Mouse (Mus musculus) forebrain, embryonic 12.5 days (tissue): ENCODE data around the gene Comp. TPM values are rescaled to one million over a fixed set of nuclear protein-coding genes. Genes with fewer than 3 reads are reported as not detected.

Source experiments
- ATAC-seq: fragments of 200-750 bp; cut with Nextera tagmentation; 2 replicates; pipeline ENCODE4 v1.8.0; 2017; ENCODE audit warnings: moderate TSS enrichment; ENCODE audit not compliant: low FRiP score
- H3K27ac ChIP-seq: fragments of 300-500 bp; sonication (generic); 2 replicates; pipeline ENCODE4 v1.5.1; 2016; ENCODE audit warnings: mild to moderate bottlenecking
- H3K27me3 ChIP-seq: fragments of 300-500 bp; sonication (generic); 2 replicates; pipeline ENCODE4 v1.6.1; 2016; ENCODE audit warnings: mild to moderate bottlenecking
- H3K36me3 ChIP-seq: fragments of 300-500 bp; sonication (generic); replicated peaks from 2 replicates; pipeline ENCODE4 v1.6.1; 2016; ENCODE audit warnings: mild to moderate bottlenecking
- H3K4me1 ChIP-seq: fragments of 300-500 bp; sonication (generic); 2 replicates; pipeline ENCODE4 v1.6.1; 2016
- H3K4me2 ChIP-seq: fragments of 300-500 bp; sonication (generic); 2 replicates; pipeline ENCODE4 v1.6.1; 2016; ENCODE audit warnings: mild to moderate bottlenecking, moderate library complexity
- H3K4me3 ChIP-seq: fragments of 300-500 bp; sonication (generic); replicated peaks from 2 replicates; pipeline ENCODE4 v1.5.1; 2016; ENCODE audit warnings: mild to moderate bottlenecking
- H3K9ac ChIP-seq: fragments of 300-500 bp; sonication (generic); 2 replicates; pipeline ENCODE4 v1.6.1; 2016; ENCODE audit warnings: mild to moderate bottlenecking
- H3K9me3 ChIP-seq: fragments of 300-500 bp; sonication (generic); 2 replicates; pipeline ENCODE4 v1.6.1; 2016
- WGBS: fragments of 180-500 bp; shearing (Covaris S2); methylation state at CpG from one replicate; pipeline ENCODE4 v1.1.7; 2016; 5-methylcytosine and 5-hydroxymethylcytosine counted together
- polyA plus RNA-seq: library from polyadenylated mRNA; unstranded; fragments of >200 nt; fragmentation: Nextera tagmentation; extraction: Ambion mirVana; gene quantifications from 2 replicates; pipeline ENCODE4 v1.2.1, GENCODE M21; 2016

Gene Comp
- polyA plus RNA-seq, 1 experiment from 2014 or later: 0.34 TPM

DNA sequence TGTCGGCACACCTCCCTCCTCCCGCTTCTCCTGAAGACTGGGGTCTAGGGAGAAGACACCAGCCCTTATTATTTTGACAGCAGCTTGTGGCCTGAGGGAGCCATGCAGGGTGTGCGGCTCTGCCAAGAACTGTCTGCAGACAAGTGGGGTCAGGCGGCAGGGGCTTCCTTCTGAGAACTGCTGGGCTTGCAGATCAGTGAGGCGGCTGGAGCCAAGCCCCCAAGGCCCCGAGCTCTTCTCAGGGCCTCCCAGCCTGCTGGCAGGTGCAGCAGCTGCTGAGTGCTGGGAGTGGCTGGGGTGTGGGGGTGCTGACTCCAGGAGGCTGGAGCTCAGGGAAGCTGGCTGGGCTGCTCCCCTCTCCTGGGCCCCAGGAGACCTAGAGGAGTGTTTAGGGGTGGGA is 34.9 kb downstream of the Comp start:
- Histone ChIP-seq H3K27me3 (no peaks in the 10 kb centered on the region), H3K4me3 (no peak overlapping the region), H3K9ac (0 out of 2 replicates have a peak overlapping the region, but pooled peaks have one; percentile 36), H3K36me3 (peaks cover 7% of the 10 kb centered on the region; the same call in 1 of the 2 replicates), H3K4me1 (peaks cover 19% of the 10 kb centered on the region), H3K9me3 (0 out of 2 replicates have a peak, but pooled peaks cover 5% of the 10 kb centered on the region), H3K27ac (peak overlapping the region; percentile 66), H3K4me2 (no peak overlapping the region)
- 54% methylated on average over 6 of the region's 6 CpGs for WGBS
- peak; percentile 28; the same call in 1 of the 2 replicates for ATAC-seq

DNA sequence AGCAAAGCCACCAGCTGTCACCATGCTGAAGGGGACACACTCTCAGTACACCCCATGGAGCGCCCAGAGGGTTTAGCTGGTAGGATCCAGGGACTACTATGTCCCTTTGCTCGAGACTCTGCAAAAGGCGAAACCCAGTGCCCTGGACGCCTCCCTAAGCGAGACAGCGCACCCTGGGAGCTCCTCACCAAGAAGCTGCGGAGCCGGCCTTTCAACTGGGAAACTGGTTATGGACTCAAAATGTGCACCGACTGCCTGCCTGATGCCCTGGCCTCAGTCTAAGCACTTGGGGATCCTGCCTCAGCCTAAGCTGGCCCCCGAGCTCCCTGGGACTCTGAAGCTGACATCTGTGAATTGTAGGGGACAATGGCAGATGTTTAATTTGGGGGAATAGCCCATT is 35.7 kb downstream of the Comp start:
- H3K9ac ChIP-seq: peak overlapping the region; percentile 36; the same call in 1 of the 2 replicates
- H3K4me2 ChIP-seq: no peak overlapping the region
- peak overlapping the region; percentile 66 for H3K27ac ChIP-seq
- ATAC-seq: no peak
- WGBS: 81% methylated on average over 10 of the region's 10 CpGs
- peaks cover 19% of the 10 kb centered on the region for H3K4me1 ChIP-seq
- 0 out of 2 replicates have a peak, but pooled peaks cover 5% of the 10 kb centered on the region for H3K9me3 ChIP-seq
- no peaks in the 10 kb centered on the region for H3K27me3 ChIP-seq
- no peak overlapping the region for H3K4me3 ChIP-seq
- peaks cover 10% of the 10 kb centered on the region for H3K36me3 ChIP-seq

DNA sequence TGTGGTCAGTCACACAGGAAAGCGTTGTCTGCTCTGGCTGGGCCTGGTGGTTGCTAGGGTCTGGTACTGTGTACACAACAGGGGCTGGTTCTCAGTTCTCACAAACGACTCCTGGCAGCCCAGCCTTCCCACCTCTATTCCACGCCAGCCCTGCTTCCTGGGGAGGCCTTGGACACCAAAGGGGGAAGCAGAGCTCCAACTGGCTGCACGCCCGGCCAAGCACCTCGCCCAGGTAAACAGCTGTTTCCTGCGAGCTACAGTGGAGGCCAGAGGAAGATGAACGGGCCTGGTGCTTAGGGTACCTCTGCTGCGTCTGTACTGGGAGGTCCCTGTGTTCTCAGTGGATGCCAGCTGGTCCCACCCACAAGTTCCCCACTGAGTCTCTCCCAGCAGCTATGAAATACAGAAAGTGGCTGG is 36.1 kb downstream of the Comp start:
- H3K27me3 ChIP-seq: no peaks in the 10 kb centered on the region
- ATAC-seq: no peak
- H3K4me1 ChIP-seq: peaks cover 19% of the 10 kb centered on the region
- H3K36me3 ChIP-seq: peaks cover 10% of the 10 kb centered on the region
- WGBS: 78% methylated on average over 9 of the region's 9 CpGs
- H3K9ac ChIP-seq: peak overlapping the region; percentile 36; the same call in 1 of the 2 replicates
- H3K4me2 ChIP-seq: no peak overlapping the region
- H3K9me3 ChIP-seq: 0 out of 2 replicates have a peak, but pooled peaks cover 2% of the 10 kb centered on the region
- peak overlapping the region; percentile 66; the same call in 1 of the 2 replicates for H3K27ac ChIP-seq
- H3K4me3 ChIP-seq: no peak overlapping the region

DNA sequence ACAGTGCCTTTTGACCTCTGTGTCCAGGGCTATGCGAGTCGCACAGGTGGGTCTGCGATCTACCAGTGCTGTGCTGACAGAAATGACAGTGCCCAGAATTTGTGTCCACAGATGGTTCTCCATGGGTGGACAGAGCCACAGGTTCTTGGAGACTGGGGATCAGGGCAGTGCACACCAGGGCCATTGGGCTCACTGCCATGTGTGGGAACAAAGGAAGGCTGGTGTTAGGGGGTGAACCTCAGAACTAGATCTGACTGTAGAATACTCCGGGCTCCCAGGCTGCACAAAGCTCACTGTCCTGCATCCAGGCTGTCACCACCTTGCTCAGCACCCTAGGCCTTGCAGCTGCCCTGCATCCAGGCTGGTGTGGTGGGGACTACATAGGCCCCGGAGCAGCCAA is 36.9 kb downstream of the Comp start:
- Histone ChIP-seq H3K27ac (no peak overlapping the region), H3K9ac (no peak overlapping the region)
- 98% methylated on average over 5 of the region's 5 CpGs for WGBS

DNA sequence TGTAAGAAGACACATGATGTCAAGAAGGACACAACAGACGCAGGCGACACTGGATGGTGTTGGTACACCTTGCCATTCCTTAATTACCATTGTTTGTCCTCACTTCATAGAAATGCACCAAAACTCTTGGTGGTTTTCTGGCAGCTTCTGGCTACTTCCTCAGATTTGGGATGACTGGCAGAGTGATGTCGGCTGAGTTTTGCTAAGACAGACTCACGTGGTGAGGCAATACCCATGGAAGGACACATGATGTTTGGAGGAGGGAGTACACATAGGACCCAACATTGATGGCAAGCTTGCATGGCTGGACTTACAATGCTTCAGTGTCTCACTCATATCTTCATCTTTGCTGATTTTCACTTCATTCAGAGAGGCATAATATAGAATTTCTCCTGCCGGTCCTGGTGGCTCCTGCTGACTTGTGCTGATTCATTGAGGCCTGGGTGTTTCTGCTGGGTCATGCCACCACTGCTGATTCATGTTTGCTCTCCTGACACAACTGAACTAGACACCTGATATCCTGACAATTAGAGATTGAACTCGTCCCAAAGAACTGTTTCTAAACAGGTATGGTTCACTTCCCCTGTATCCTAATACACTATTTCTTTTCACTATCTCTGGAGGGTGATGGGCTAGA is 41.1 kb downstream of the Comp start:
- Histone ChIP-seq H3K4me2 (no peak overlapping the region), H3K36me3 (peaks cover 8% of the 10 kb centered on the region; the same call in 1 of the 2 replicates), H3K9me3 (no peaks in the 10 kb centered on the region), H3K9ac (no peak overlapping the region), H3K27me3 (no peaks in the 10 kb centered on the region), H3K4me3 (no peak overlapping the region), H3K4me1 (peaks cover 32% of the 10 kb centered on the region), H3K27ac (no peak overlapping the region)
- ATAC-seq: no peak
- WGBS: 89% methylated on average over 6 of the region's 6 CpGs

More for the DNA sequence above, 36.9 kb downstream of the Comp start:
- peaks cover 8% of the 10 kb centered on the region; the same call in 1 of the 2 replicates for H3K36me3 ChIP-seq
- no peak overlapping the region for H3K4me3 ChIP-seq
- no peak overlapping the region for H3K4me2 ChIP-seq
- peaks cover 19% of the 10 kb centered on the region for H3K4me1 ChIP-seq
- no peaks in the 10 kb centered on the region for H3K27me3 ChIP-seq
- no peak for ATAC-seq
- no peaks in the 10 kb centered on the region for H3K9me3 ChIP-seq

DNA sequence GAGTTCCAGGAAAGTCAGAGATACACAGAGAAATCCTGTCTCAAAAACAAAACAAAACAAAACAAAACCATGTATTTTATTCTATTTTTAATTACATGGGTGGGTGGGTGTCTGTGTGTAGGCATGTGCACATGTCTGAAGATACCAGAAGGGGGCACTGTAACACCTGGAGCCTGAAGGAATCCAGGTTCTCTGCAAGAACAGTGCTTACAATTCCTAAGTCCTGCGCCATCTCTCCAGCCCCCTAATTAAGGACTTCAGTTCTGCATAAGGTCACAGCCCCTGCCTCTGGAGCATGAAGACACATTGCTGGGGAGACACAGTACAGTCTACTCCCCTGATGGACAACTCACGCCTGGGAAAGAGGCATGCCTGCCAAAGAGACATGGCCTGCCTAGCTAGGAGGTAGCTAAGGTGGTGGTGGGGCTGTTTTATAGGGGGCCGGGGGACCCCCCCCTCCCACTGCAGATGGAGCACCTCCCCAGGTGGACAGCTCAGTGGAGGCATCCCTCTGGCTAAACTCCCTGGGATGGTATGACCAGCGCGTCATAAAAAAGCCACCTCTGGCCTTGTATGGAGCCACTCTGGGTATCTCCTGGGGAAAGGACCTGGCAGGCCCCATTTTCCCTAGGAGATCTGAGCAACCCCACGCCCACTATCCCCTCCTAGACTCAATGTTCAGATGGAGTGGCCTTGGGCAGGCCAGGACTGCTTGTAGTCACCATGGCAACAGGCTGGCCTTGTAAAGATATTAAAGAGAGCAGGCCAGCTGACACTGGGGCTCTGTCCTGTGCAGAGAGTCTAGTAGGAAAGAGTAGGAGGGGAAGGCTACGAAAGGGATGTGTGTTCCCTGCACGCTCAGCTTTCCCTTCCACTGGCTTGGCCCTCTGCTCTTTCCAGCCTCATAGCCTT is 42.4 kb downstream of the Comp start:
- ATAC-seq: peak; percentile 59
- 63% methylated on average over 8 of the region's 8 CpGs for WGBS
- H3K9ac ChIP-seq: no peak overlapping the region
- H3K27me3 ChIP-seq: no peaks in the 10 kb centered on the region
- 0 out of 2 replicates have a peak overlapping the region, but pooled peaks have one; percentile 6 for H3K27ac ChIP-seq
- no peaks in the 10 kb centered on the region for H3K9me3 ChIP-seq
- peaks cover 34% of the 10 kb centered on the region for H3K4me1 ChIP-seq
- peaks cover 8% of the 10 kb centered on the region; the same call in 1 of the 2 replicates for H3K36me3 ChIP-seq
- H3K4me2 ChIP-seq: no peak overlapping the region
- no peak overlapping the region for H3K4me3 ChIP-seq

DNA sequence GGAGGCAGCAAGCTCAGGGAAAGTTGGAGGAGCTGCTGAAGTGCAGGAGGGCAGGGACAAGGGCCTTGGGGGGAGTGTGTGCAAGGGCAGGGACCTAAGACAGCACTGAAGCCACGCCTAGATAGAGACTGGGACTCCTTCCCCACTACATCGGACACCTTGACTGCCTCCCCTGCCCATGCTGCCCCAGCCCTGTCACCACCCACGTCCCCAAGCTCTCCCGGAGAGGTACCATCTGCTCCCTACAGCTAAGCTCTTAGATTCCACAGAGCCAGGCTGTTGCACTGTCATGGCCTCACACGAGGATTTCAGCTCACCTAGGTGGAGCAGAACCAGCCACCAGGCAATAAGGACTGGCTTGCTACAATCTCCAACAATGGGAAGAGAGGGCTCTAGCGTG is 43.6 kb downstream of the Comp start:
- H3K4me2 ChIP-seq: no peak overlapping the region
- no peaks in the 10 kb centered on the region for H3K27me3 ChIP-seq
- WGBS: 29% methylated on average over 6 of the region's 6 CpGs
- H3K4me1 ChIP-seq: peaks cover 34% of the 10 kb centered on the region
- no peak overlapping the region for H3K4me3 ChIP-seq
- peaks cover 8% of the 10 kb centered on the region; the same call in 1 of the 2 replicates for H3K36me3 ChIP-seq
- no peak for ATAC-seq
- H3K9me3 ChIP-seq: no peaks in the 10 kb centered on the region
- no peak overlapping the region for H3K27ac ChIP-seq
- no peak overlapping the region for H3K9ac ChIP-seq

DNA sequence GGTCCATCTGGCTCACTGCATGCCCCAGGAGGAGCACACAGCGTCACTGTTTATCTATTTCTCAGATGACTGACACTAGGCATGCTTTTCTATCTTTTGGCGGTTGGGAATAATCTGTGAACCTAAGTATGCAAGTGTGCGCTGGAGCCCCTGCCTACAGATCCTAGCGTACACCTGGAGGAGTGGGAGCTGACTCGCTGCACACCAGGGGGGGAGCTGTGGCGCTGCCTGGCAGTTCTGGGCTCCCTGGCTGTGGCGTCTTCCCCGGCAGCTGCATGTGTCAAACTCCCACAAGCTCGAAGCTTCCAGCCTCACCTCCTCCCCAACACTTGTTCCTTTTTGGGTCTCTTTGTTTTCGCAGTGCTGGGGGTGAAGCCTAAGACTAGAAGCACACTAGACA is 44.6 kb downstream of the Comp start:
- Histone ChIP-seq H3K27me3 (no peaks in the 10 kb centered on the region), H3K9me3 (no peaks in the 10 kb centered on the region), H3K36me3 (peaks cover 8% of the 10 kb centered on the region; the same call in 1 of the 2 replicates), H3K27ac (no peak overlapping the region), H3K9ac (no peak overlapping the region), H3K4me1 (peaks cover 34% of the 10 kb centered on the region), H3K4me3 (no peak overlapping the region), H3K4me2 (no peak overlapping the region)
- no peak for ATAC-seq
- 39% methylated on average over 10 of the region's 10 CpGs for WGBS

DNA sequence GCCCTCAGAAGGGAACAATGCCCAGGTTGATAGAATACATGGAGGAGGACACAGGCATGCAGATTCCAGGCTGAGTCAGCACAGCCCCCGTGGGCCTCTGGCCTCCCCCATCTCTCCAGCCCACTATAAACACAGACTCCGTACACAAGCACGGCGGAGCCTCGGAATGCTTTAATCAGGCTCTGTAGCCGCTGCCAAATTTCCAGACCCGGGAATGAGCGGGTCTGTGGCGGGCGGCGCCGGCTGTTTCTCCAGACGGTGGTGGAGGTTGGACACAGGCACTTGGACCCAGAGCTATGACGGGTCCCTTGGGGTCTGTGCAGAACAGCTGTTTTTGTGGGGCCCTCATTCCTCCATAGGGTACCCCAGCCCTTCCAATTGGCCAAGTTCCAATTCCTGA is 45.6 kb downstream of the Comp start:
- WGBS: 82% methylated on average over 14 of the region's 14 CpGs
- Histone ChIP-seq H3K27ac (no peak overlapping the region), H3K4me2 (no peak overlapping the region), H3K4me3 (no peak overlapping the region), H3K4me1 (peaks cover 34% of the 10 kb centered on the region), H3K27me3 (no peaks in the 10 kb centered on the region), H3K9ac (peak overlapping the region; percentile 17; the same call in 1 of the 2 replicates), H3K9me3 (no peaks in the 10 kb centered on the region), H3K36me3 (peaks cover 5% of the 10 kb centered on the region; the same call in 1 of the 2 replicates)
- no peak for ATAC-seq

DNA sequence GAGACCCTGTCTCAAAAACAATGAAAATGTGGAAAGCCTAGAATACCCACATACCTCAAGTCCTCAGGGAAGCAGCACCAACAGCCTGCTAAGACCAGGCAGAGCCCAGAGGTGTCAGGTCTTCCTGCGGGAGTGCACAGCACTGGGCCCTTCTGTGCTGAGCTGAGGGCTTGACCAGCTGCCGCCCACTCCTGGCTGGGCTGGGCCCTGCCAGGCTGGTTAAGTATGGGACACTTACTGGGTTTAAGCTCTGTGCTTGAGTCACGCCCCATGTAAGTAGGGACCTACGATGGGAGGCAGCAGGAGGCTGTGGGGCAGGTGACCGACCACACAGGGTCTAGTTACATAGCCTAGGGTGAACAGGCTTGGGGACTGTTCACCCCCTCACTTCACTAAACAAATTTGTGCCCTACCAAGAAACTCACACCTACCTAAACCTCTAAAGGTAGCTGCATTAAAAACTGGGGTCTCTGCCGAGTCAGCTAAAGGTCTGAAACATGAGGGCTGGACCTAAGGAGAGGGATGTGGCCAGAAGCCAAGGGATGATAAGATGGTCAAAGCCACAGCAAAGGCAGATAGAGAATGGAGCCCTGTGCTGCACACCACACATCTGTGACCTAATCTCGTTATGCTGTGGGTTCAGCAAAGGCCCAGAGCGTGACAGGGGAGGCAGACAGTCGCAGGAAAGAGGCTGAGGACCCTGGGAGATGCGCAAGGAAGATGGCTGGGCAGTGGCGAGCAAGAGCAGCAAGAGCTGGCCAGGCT is 46.7 kb downstream of the Comp start:
- no peak overlapping the region for H3K27ac ChIP-seq
- ATAC-seq: no peak

DNA sequence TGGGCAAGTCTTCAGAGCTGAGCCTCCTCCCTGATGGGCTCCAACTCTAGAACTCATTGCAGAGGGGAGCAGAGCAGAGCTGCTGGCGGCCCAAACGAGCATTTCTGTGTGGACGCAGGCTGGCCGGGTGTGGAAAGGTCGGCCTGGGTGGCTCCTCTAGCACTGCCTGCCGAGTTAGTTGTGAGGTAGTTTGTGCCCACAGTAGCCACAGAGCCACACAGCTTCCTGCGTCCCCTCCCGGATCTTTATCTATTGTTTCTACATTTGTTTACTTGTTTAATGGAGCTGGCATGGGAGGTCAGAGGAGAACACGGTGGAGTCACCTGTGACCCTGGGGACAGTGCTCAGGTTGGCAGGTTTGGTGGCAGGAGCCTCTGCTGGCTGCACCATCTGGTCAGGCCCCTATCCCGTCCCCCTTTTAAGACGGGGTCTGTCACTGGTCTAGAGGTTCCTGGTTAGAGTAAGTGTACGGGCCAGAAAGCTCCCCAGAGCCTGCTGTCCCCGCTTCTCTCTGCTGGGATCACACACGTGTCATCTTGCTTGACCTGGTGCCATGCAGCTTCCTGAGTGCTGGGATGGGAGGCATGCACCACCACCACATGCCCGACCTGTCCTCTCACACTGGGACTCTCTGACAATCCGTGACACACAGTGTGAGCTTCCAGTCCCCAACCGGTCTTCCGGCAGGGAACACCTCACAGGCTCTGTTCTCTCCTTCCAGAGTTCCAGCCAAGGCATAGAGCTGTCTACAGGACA is 48.2 kb downstream of the Comp start:
- no peaks in the 10 kb centered on the region for H3K36me3 ChIP-seq
- ATAC-seq: no peak
- H3K4me1 ChIP-seq: peaks cover 25% of the 10 kb centered on the region
- H3K4me2 ChIP-seq: no peak overlapping the region
- H3K9ac ChIP-seq: no peak overlapping the region
- H3K9me3 ChIP-seq: no peaks in the 10 kb centered on the region
- no peak overlapping the region for H3K4me3 ChIP-seq
- H3K27me3 ChIP-seq: no peaks in the 10 kb centered on the region
- WGBS: 80% methylated on average over 18 of the region's 18 CpGs
- no peak overlapping the region for H3K27ac ChIP-seq

More for the DNA sequence above, 46.7 kb downstream of the Comp start:
- Histone ChIP-seq H3K4me2 (no peak overlapping the region), H3K27me3 (no peaks in the 10 kb centered on the region), H3K9ac (no peak overlapping the region), H3K36me3 (no peaks in the 10 kb centered on the region), H3K4me3 (no peak overlapping the region), H3K9me3 (no peaks in the 10 kb centered on the region), H3K4me1 (peaks cover 34% of the 10 kb centered on the region)
- 84% methylated on average over 11 of the region's 11 CpGs for WGBS
